Mouse (Mus musculus) heart, embryonic 11.5 days (tissue): Measurements from ENCODE around the gene Acad8. TPM values are rescaled to one million over a fixed set of nuclear protein-coding genes. Genes with fewer than 3 reads are reported as not detected.

Experiments used
- polyA plus RNA-seq: library from polyadenylated mRNA; unstranded; fragments of >200 nt; fragmentation: Nextera tagmentation; extraction: Ambion mirVana; gene quantifications from 2 replicates; pipeline ENCODE4 v1.2.1, GENCODE M21; 2014

The Acad8 gene
- polyA plus RNA-seq, 1 experiment from 2014 or later, result 32.5 TPM

Other genes with a start within 250 kb of the Acad8 start
- 1.2 and 1.3 TPM in 2 replicates for gene Glb1l2, start 193.1 kb downstream of the Acad8 start, polyA plus RNA-seq
- not detected in 2 replicates for gene Glb1l3, start 138.7 kb downstream of the Acad8 start, polyA plus RNA-seq
- gene Gm1110, start 76.5 kb downstream of the Acad8 start, polyA plus RNA-seq, result 0.08 and 0.16 TPM in 2 replicates
- 111 TPM in 2 replicates for gene Thyn1, start 144 bp upstream of the Acad8 start, polyA plus RNA-seq
- gene Vps26b, start 30.5 kb upstream of the Acad8 start, polyA plus RNA-seq, result 24.3 and 25.5 TPM in 2 replicates
- 23.7 and 27.2 TPM in 2 replicates for gene Ncapd3, start 30.6 kb upstream of the Acad8 start, polyA plus RNA-seq
- gene Jam3, start 155.9 kb upstream of the Acad8 start, polyA plus RNA-seq, result 50.1 and 56.1 TPM in 2 replicates